Mouse (Mus musculus) neural tube, embryonic 15.5 days (tissue): Measurements from ENCODE around the gene Inpp5d. TPM values are rescaled to one million over a fixed set of nuclear protein-coding genes. Genes with fewer than 3 reads are reported as not detected.

ENCODE experiments used
- ATAC-seq: fragments of 200-750 bp; cut with Nextera tagmentation; 2 replicates; pipeline ENCODE4 v1.8.0; 2017; ENCODE audit warnings: mild to moderate bottlenecking, moderate TSS enrichment, moderate library complexity; ENCODE audit not compliant: low FRiP score
- H3K27ac ChIP-seq: fragments of 300-500 bp; sonication (generic); replicated peaks from 2 replicates; pipeline ENCODE4 v1.5.1; 2015; ENCODE audit warnings: mild to moderate bottlenecking, inconsistent platforms
- H3K27me3 ChIP-seq: fragments of 300-500 bp; sonication (generic); replicated peaks from 2 replicates; pipeline ENCODE4 v1.6.1; 2015; ENCODE audit warnings: inconsistent platforms
- H3K36me3 ChIP-seq: fragments of 300-500 bp; sonication (generic); 2 replicates; pipeline ENCODE4 v1.6.1; 2015; ENCODE audit warnings: inconsistent platforms
- H3K4me1 ChIP-seq: fragments of 300-500 bp; sonication (generic); 2 replicates; pipeline ENCODE4 v1.6.1; 2015; ENCODE audit warnings: inconsistent platforms
- H3K4me2 ChIP-seq: fragments of 300-500 bp; sonication (generic); 2 replicates; pipeline ENCODE4 v1.6.1; 2015; ENCODE audit warnings: inconsistent platforms, mild to moderate bottlenecking, moderate library complexity
- H3K4me3 ChIP-seq: fragments of 300-500 bp; sonication (generic); replicated peaks from 2 replicates; pipeline ENCODE4 v1.5.1; 2015; ENCODE audit warnings: mild to moderate bottlenecking, inconsistent platforms
- H3K9ac ChIP-seq: fragments of 300-500 bp; sonication (generic); replicated peaks from 2 replicates; pipeline ENCODE4 v1.6.1; 2015; ENCODE audit warnings: mild to moderate bottlenecking, inconsistent platforms
- H3K9me3 ChIP-seq: fragments of 300-500 bp; sonication (generic); replicated peaks from 2 replicates; pipeline ENCODE4 v1.6.1; 2016; ENCODE audit warnings: inconsistent platforms
- WGBS: fragments of 180-500 bp; shearing (Covaris S2); methylation state at CpG from one replicate; pipeline ENCODE4 v1.1.7; 2015; ENCODE audit warnings: mixed read lengths; 5-methylcytosine and 5-hydroxymethylcytosine counted together
- polyA plus RNA-seq: library from polyadenylated mRNA; unstranded; fragments of >200 nt; fragmentation: Nextera tagmentation; extraction: Ambion mirVana; gene quantifications from 2 replicates; pipeline ENCODE4 v1.2.1, GENCODE M21; 2015

The Inpp5d gene
- polyA plus RNA-seq, 1 experiment from 2014 or later: 3.2 TPM

DNA sequence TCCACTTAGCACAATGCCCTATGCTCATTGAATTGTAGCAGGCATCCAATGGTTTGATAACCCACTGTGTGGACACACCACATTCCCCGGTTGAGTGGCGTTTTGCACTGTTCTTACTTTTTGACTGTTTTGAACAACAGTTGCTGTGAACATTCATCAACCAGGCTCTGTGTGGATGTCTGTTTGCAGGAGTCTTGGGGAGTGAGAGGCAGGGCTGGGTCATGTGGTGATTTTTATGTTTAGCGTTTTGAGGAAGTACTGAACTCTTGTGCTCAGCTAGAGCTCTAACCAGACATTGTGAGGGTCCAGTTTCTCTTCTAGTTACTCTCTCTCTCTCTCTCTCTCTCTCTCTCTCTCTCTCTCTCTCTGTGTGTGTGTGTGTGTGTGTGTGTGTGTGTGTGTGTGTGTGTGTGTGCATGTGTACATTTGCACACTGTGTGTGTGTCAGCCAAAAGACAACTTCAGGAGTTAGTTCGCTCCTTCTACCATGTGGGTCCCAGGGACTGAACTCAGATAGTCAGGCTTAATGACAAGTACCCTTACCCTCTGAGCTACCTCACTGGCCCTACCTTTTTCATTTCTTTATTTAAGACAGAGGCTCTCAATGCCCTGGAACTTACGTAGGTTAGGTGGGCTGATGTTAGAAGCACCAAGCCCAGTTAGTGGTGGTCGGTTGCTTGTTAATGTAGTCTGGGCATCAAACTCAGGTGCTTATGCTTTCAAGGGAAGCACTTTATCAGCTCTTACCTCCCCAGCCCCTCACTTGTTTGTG is 5.3 kb downstream of the Inpp5d start:
- WGBS: 82% methylated on average over 6 of the region's 6 CpGs

DNA sequence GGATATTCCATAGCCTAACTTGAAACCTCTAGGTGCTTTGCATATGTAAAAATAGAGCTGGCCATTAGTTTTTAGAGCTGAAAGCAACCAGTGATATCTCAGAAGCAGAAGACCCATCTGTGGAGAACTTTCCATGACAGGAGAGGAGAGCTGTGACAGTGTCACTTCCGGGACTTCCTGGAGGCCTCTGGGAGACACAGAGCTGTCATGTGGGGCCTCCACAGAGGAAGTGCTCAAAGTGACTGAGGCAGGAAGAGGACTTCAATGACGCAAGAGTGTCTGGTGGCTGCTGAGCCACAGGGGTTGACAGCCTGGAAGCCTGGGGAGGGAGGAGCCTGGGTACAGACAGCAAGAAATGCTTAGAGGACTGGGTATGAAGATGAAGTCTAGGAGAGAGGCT is 6.2 kb downstream of the Inpp5d start:
- WGBS: 74% methylated on average over 2 of the region's 2 CpGs
- Histone ChIP-seq H3K27ac (no peak overlapping the region), H3K27me3 (no peaks in the 10 kb centered on the region), H3K4me2 (no peak overlapping the region), H3K36me3 (no peaks in the 10 kb centered on the region), H3K4me1 (no peaks in the 10 kb centered on the region), H3K9me3 (no peaks in the 10 kb centered on the region), H3K9ac (no peak overlapping the region), H3K4me3 (no peak overlapping the region)
- no peak for ATAC-seq

More for the DNA sequence above, 5.3 kb downstream of the Inpp5d start:
- Histone ChIP-seq H3K4me2 (no peak overlapping the region), H3K27me3 (no peaks in the 10 kb centered on the region), H3K36me3 (no peaks in the 10 kb centered on the region), H3K27ac (no peak overlapping the region), H3K4me3 (no peak overlapping the region), H3K9me3 (no peaks in the 10 kb centered on the region), H3K9ac (no peak overlapping the region), H3K4me1 (no peaks in the 10 kb centered on the region)
- ATAC-seq: no peak

- Histone ChIP-seq H3K9ac (no peak overlapping the region), H3K4me3 (no peak overlapping the region), H3K4me2 (no peak overlapping the region), H3K27me3 (no peaks in the 10 kb centered on the region), H3K27ac (no peak overlapping the region), H3K36me3 (no peaks in the 10 kb centered on the region), H3K4me1 (no peaks in the 10 kb centered on the region), H3K9me3 (no peaks in the 10 kb centered on the region)
- WGBS: 72% methylated on average over 2 of the region's 2 CpGs
- no peak for ATAC-seq
Measured at GRCm38 (mm10) chr1:87628085-87628484, 8.0 kb downstream of the Inpp5d start.

DNA sequence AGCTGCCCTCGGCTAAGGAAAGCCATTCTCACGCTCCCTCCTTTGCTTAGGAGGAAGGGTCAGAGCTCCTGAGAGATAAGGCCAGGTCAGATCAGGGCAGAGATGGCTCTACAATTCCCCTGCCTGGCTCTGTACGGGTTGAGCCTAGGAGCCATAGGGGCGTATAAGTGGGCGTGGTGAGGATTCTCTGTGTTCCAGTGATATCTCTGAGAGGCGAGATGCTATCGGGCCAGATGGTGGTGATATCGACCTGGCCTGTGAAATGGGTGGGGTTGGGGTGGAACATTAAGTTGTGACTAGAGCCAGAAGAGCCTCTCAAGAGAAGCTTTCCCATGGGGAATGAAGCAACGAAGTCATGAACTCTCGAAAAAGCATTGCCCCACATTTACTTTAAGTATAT is 11.5 kb downstream of the Inpp5d start:
- no peak overlapping the region for H3K4me3 ChIP-seq
- no peak overlapping the region for H3K4me2 ChIP-seq
- H3K4me1 ChIP-seq: no peaks in the 10 kb centered on the region
- H3K36me3 ChIP-seq: no peaks in the 10 kb centered on the region
- ATAC-seq: no peak
- H3K9me3 ChIP-seq: no peaks in the 10 kb centered on the region
- no peak overlapping the region for H3K27ac ChIP-seq
- 80% methylated on average over 10 of the region's 10 CpGs for WGBS
- H3K27me3 ChIP-seq: no peaks in the 10 kb centered on the region
- no peak overlapping the region for H3K9ac ChIP-seq

GRCm38 (mm10) chr1:87632163-87632562 is 12.1 kb downstream of the Inpp5d start:
- Histone ChIP-seq H3K36me3 (no peaks in the 10 kb centered on the region), H3K9ac (no peak overlapping the region), H3K4me3 (no peak overlapping the region), H3K9me3 (no peaks in the 10 kb centered on the region), H3K4me1 (no peaks in the 10 kb centered on the region), H3K4me2 (no peak overlapping the region), H3K27me3 (no peaks in the 10 kb centered on the region), H3K27ac (no peak overlapping the region)
- 85% methylated on average over 6 of the region's 6 CpGs for WGBS
- no peak for ATAC-seq

DNA sequence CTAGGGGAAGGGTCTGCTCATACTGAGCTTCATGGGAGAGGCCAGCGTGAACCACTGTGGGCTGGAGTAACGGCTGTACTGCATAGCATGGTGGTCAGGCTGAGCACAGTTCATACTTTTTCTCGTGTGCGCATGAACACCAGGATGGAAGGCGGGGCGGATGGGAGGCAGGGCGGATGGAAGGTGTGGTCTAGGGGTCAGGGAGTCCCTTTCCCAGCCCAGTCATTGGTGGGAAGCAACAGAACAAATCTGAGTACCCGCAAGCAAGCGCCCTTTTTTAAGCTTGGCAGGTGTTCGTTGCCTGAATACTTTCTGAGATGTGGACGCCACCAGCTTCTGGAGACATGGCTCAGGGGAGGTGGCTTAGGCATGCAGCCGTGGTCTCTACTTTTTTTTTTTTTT is 16.6 kb downstream of the Inpp5d start:
- Histone ChIP-seq H3K4me1 (no peaks in the 10 kb centered on the region), H3K36me3 (no peaks in the 10 kb centered on the region), H3K4me3 (no peak overlapping the region), H3K27me3 (no peaks in the 10 kb centered on the region), H3K9me3 (no peaks in the 10 kb centered on the region), H3K27ac (no peak overlapping the region), H3K9ac (no peak overlapping the region), H3K4me2 (no peak overlapping the region)
- ATAC-seq: no peak
- WGBS: 89% methylated on average over 12 of the region's 12 CpGs

GRCm38 (mm10) chr1:87637121-87637877 is 17.2 kb downstream of the Inpp5d start:
- H3K27me3 ChIP-seq: no peaks in the 10 kb centered on the region
- H3K4me1 ChIP-seq: no peaks in the 10 kb centered on the region
- WGBS: 90% methylated on average over 4 of the region's 4 CpGs
- no peak overlapping the region for H3K27ac ChIP-seq
- no peak overlapping the region for H3K9ac ChIP-seq
- H3K36me3 ChIP-seq: no peaks in the 10 kb centered on the region
- ATAC-seq: no peak
- H3K4me3 ChIP-seq: no peak overlapping the region
- H3K4me2 ChIP-seq: no peak overlapping the region
- no peaks in the 10 kb centered on the region for H3K9me3 ChIP-seq

DNA sequence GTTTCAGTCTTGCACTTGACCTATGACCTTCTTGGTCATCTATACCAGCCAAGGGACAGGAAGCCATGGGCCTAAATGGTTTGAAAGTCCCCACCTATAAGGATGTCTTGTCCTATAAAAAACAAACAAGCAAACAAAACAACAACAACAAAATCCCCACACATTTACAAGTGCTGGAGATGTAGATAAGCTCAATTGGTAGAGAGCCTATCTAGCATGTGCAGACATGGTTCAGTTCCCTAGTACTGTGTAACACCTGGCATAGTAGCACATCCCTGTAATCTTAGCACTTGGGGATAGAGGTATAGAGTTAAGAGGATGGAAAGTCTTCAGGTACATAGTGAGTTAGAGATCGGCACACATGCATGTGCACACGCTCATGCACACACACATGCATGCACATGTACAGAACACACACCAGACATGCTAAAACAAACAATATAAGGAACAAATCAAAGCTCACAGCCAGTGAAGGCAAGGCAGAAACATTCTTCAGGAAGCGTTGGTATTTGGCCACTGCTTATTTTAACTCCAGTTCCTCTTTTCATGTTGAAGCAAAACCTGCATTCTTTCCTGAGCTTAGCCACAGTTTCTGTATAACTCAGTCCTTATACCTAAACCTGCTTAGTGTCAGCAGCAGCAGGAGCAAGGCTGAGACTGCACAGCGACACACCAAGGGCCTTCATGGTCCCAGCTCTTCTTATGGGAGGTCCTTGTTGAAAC is 17.9 kb downstream of the Inpp5d start:
- no peak overlapping the region for H3K27ac ChIP-seq
- H3K36me3 ChIP-seq: no peaks in the 10 kb centered on the region
- H3K4me3 ChIP-seq: no peak overlapping the region
- H3K4me1 ChIP-seq: no peaks in the 10 kb centered on the region
- ATAC-seq: no peak
- WGBS: 92% methylated on average over 4 of the region's 4 CpGs
- no peak overlapping the region for H3K9ac ChIP-seq
- H3K9me3 ChIP-seq: no peaks in the 10 kb centered on the region
- no peaks in the 10 kb centered on the region for H3K27me3 ChIP-seq
- H3K4me2 ChIP-seq: no peak overlapping the region

GRCm38 (mm10) chr1:87639724-87640123 is 19.6 kb downstream of the Inpp5d start:
- Histone ChIP-seq H3K36me3 (no peaks in the 10 kb centered on the region), H3K27me3 (no peaks in the 10 kb centered on the region), H3K27ac (no peak overlapping the region), H3K4me2 (no peak overlapping the region), H3K9ac (no peak overlapping the region), H3K4me1 (no peaks in the 10 kb centered on the region), H3K9me3 (no peaks in the 10 kb centered on the region), H3K4me3 (no peak overlapping the region)
- WGBS: 88% methylated on average over 8 of the region's 8 CpGs
- no peak for ATAC-seq

DNA sequence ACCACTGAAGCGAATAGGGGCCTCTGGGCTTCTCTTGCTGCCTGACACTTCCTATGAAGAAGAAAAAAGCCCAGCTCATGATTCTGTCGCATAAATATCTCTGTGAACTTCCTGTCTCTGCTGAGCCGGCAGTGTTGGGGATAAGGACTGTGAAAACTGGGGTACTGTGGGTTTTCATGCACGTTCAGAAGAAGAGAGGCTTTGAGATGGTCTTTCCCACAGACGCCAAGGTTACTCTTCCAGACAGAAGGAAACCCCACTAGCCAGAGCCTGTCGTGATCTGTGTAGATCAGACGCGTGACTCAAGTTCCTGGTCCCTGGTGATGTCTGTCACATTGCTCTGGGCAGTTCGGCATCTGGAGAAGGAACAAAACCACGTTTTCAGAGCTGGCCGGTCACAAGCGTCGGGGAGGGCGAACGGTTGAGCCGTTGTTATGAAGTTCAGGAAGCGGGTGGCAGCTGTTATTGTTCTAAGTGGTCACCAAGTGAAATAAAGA is 20.1 kb downstream of the Inpp5d start:
- Histone ChIP-seq H3K4me2 (no peak overlapping the region), H3K36me3 (no peaks in the 10 kb centered on the region), H3K4me1 (no peaks in the 10 kb centered on the region), H3K4me3 (no peak overlapping the region), H3K27me3 (no peaks in the 10 kb centered on the region), H3K27ac (no peak overlapping the region), H3K9me3 (no peaks in the 10 kb centered on the region), H3K9ac (no peak overlapping the region)
- 78% methylated on average over 17 of the region's 17 CpGs for WGBS
- no peak for ATAC-seq

- Histone ChIP-seq H3K36me3 (no peaks in the 10 kb centered on the region), H3K4me3 (no peak overlapping the region), H3K9ac (no peak overlapping the region), H3K4me1 (no peaks in the 10 kb centered on the region), H3K27me3 (no peaks in the 10 kb centered on the region), H3K9me3 (no peaks in the 10 kb centered on the region), H3K27ac (no peak overlapping the region), H3K4me2 (no peak overlapping the region)
- ATAC-seq: no peak
- WGBS: 90% methylated on average over 7 of the region's 7 CpGs
Measured at GRCm38 (mm10) chr1:87643016-87643415, 22.9 kb downstream of the Inpp5d start.
